Mouse (Mus musculus) thymus, postnatal 0 days (tissue): ENCODE results near the gene Cep68. TPM values are rescaled to one million over a fixed set of nuclear protein-coding genes. Genes with fewer than 3 reads are reported as not detected.
A peak's percentile ranks its signal among the peaks of the same experiment; 100 is the strongest.

Experiments
- DNase-seq: peaks from one replicate; pipeline ENCODE4 v3.0.0-alpha.2; 2015; ENCODE audit warnings: low spot score
- polyA plus RNA-seq: library from polyadenylated mRNA; unstranded; fragments of >200 nt; fragmentation: Nextera tagmentation; extraction: Ambion mirVana; gene quantifications from 2 replicates; pipeline ENCODE4 v1.2.1, GENCODE M21; 2015

Cep68 gene
- polyA plus RNA-seq: 16.6 and 18.1 TPM in 2 replicates

GRCm38 (mm10) chr11:20249296-20250110 lies at the start of gene Cep68:
TSS of gene Cep68 (minus strand) at chr11:20249429.
- peak; percentile 93 for DNase-seq

DNA sequence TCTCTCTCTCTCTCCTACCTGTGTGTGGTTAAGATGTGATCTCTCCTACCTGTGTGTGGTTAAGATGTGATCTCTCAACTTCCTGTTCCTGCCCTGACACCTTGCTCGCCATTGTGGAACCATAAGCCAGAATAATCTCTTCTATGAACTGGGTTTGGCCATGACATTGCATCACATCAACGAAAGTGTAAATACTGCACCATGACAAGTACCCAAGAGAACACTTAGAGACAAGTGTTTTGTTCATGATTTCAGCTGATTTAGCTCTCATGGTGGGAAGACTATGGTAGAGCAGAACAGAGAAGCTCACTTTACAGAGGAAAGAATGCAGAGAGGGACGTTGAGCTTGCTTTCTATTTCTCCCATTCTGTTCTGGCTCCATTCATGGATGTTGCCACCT lies 35.2 kb upstream of the Cep68 start:
- DNase-seq: no peak

GRCm38 (mm10) chr11:20282601-20283219 lies 33.5 kb upstream of the Cep68 start:
- no peak for DNase-seq

- no peak for DNase-seq
These were observed 31.8 kb upstream of the Cep68 start for GRCm38 (mm10) chr11:20280982-20281381.

DNA sequence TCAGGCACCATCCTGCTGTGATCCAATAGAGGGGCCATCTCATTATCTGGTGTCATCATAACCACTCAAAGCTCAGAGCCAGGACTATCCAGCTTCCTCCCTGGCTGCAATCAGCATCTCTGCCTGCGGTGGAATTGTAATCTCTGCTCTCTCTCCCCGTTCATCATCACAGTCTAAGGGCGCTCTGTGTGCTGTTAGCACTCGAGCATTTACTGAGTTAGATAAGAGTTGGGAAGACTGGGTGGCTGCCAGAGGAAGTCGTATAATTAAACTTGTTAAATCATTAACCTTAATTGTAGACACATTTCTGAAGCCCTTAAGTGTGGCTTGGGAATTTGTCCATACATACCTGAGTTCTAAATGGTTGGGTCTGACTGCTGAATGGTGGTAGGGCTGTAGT lies 29.5 kb upstream of the Cep68 start:
- DNase-seq: no peak

DNA sequence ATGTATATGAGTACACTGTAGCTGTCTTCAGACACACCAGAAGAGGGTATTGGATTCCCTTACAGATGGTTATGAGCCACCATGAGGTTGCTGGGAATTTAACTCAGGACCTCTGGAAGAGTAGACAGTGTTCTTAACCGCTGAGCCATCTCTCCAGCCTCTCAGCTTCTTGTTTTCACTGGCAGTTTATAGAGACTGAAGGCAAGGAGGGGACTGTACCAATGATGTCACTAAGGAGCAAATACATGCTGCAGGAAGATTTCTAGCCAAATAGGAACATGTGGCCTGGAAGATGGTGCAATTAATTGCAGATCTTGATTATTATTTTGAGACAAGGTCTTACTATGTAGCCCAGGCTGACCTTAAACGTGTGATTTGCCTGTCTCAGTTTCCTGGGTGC lies 27.9 kb upstream of the Cep68 start:
- DNase-seq: no peak

GRCm38 (mm10) chr11:20275974-20276373 lies 26.7 kb upstream of the Cep68 start:
- DNase-seq: no peak

DNA sequence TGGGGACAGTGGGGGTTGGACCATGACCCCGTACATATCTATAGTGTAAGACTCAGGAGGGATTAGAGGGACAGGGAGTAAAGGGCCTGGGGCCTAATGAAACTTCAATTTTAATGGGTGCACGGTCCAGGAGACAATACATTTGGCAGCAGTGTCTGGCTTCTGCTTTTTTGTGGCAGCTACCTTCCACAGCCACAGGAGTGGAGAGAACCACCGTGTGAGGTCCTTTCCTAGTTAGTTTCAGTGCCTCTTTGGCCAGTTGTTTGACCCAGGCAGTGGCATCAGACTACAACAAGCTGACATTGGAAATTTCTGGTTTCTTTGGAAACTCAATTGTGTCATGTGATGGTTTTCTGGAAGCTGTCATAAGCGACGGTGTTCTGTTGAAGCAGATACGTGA lies 20.7 kb upstream of the Cep68 start:
- no peak for DNase-seq

DNA sequence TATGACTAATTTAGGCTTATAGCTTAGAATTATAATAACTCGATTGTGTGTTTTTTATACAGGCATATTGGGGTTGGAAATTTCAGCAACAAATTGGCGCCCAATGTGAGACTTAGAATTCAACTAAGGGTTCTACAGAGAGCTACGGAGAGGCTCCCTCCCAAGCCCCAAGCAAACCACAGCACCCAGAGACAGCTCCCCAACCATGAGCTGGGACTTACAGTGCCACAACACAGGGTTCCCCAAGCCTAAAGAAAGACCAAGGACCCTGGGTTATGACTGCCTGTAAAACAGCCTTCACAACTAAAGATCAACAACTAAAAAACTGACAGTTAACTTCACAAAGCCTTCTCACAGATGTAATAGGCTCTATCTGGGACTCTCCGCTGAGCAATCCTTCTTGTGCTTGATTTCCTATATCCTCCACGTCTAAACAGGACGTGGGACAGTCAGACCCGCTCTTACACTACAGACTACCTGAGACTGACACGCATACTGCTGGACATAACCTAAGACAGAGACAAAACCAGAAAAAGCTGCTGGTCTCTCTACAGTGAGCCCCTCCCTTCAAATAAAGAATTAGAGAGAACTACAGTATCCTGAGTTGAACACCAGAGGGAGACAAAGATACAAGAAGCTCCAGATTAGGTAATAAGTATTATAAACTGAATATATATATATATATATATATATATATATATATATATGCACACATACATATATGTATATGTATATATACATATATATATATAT lies 13.6 kb upstream of the Cep68 start:
- peak; percentile 42 for DNase-seq

GRCm38 (mm10) chr11:20254791-20255190 lies 5.6 kb upstream of the Cep68 start:
- DNase-seq: no peak

GRCm38 (mm10) chr11:20253088-20253487 lies 3.9 kb upstream of the Cep68 start:
- DNase-seq: no peak

- no peak for DNase-seq
These were observed 1.4 kb upstream of the Cep68 start for GRCm38 (mm10) chr11:20250476-20251178.

DNA sequence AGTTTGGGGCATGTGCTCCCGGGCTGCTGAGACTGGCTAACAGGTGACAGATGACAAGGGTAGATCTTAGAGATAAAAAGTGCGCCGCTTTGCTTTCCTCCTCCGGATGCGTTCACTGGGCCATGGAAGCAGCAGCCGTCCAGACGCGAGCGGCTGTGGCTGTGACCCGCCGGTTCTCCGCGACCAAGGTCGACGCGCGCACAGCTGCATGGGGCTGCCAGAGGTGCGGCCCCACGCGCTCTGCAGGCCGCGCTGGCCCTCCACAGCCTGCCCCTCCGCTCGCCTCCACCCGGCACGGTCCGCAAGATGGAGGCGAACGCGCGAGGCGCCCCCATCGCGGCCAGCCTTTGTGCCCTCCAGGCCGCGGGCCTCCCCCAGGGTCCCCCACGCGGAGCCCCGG lies 389 bp downstream of the Cep68 start:
- peak; percentile 59 for DNase-seq

- peak; percentile 63 for DNase-seq
These were observed 952 bp downstream of the Cep68 start for GRCm38 (mm10) chr11:20248277-20248676.

- no peak for DNase-seq
These were observed 1.9 kb downstream of the Cep68 start for GRCm38 (mm10) chr11:20247146-20247855.

DNA sequence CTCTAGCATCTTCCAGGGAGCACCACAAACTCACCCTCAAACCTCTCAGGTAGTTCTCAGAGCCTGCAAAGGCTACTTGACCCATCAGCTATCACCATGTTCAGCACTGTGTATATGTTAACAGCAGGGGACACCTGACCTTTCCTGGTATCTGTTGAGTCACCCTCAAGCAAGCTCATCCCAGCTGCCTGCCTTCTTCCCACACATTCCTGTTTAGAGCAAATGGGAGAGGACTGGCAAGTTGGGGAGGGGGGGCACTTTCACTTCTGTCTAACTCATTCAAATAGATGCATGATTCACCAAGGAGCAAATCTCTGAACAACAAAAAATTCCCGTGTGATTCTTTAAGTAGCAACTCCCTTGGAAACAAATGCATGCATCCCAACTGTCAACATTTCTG lies 2.6 kb downstream of the Cep68 start:
- no peak for DNase-seq

DNA sequence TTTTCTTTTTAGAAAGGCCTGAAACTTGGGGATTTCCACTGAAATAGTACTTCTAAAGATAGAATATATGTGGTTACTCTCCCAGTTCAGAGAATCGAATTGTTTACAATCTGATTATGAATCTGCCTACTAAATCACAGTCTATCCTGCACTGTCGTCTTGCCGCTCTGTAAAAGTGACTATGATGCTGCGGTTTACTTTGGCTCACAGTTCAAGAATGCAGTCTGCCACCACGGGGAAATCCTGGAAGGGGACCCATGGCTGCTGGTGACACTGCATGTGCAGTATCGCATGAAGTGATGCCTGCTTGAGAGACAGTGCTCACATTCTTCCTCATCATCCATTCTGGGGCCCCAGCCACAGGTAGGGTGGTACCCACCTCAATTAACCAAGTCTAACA lies 3.9 kb downstream of the Cep68 start:
- DNase-seq: no peak

DNA sequence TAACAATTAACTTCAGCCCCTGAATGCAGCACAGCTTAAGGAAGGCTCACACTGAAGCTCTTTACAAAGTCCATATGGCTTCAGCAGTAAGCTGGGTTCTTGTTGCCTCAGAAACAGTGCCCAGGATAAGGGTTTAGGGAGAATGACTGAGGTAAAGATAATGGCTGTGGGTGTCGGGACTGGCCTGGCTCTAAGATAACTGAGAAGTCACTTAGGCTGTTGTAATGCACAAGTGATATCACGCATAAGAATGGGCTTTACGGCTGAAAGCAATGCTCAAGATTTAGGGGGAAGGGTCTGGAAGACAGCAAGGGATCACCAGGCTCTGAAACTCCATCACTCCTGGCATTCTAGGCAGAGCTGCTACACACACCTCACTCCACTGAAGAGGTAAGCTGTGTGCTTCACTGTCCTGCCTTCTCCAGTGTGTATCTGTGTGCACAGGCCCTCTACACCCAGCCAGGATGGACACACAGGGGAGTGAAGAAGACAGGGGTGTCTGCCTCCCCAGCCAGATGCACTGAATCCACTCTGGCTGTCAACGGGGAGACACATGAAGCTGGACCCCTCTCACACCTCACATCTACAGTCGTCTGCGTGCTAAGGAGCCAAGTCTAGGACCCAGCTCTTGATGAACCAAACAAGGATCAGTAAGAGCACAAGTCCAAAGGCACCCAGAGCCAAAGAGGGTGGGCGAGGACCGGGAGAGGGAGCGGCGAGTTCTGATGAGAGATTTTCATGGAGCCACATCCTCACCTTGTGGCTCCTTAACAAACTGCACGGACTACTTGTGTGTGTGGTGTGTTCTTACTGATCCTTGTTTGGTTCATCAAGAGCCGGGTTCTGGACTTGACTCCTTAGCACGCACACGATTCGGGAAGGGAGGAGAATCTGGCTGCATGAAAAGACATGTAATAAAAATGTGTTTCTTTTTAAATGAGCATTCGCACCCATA lies 4.6 kb downstream of the Cep68 start:
- DNase-seq: no peak

GRCm38 (mm10) chr11:20243214-20243913 lies 5.9 kb downstream of the Cep68 start:
- DNase-seq: peak; percentile 32
